ENCODE assay signal across 22 mouse cellular contexts in genomic region chr4:59533268-59533667, GRCm38 (mm10). TPM values are rescaled to one million over a fixed set of nuclear protein-coding genes. Genes with fewer than 3 reads are reported as not detected.
DNase-seq lines count a peak whose midpoint lies in the region; ATAC-seq lines count a peak whose summit lies in the region.
"Had no signal": no experiment of that assay in that cellular context is flagged by ENCODE, and none has a peak within 500 bp of the region (broad histone marks: within the 10 kb centered on the region; RNA-seq: fewer than 3 reads in every experiment).

No protein-coding gene starts in this region.

- DNase-seq in heart, adult 8-10 months (ENCODE audit: low spot score) = no peak
- DNase-seq in MEL-GATA-1-ER (ENCODE audit: extremely low read depth, low read depth) = peak; percentile 78
- DNase-seq in liver = peak; percentile 53
- DNase-seq in left cerebral cortex, adult 18-20 months (ENCODE audit: low spot score in 2 of 2) = no peak
- no peak for DNase-seq in left cerebral cortex, postnatal 10 days (ENCODE audit: extremely low spot score in 1 of 2, low spot score in 2 of 2)
- DNase-seq: adrenal gland, postnatal 36 days; B cell, adult 2 months; cerebellum, postnatal 25 days; kidney, adult 9 months; lung, postnatal 10 days; retina, postnatal 1 day; right cerebral cortex, postnatal 4 days; thymus, postnatal 4 days had no signal

- peaks cover 40% of the 10 kb centered on the region for H3K4me1 ChIP-seq in heart, embryonic 13.5 days
- H3K4me1 ChIP-seq: hindbrain, embryonic 10.5 days; limb, embryonic 15.5 days; midbrain, embryonic 13.5 days; neural tube, embryonic 15.5 days had no signal

- ATAC-seq in heart, embryonic 13.5 days (ENCODE audit: extremely low read depth, insufficient number of reproducible peaks, low FRiP score, low TSS enrichment) = no peak
- ATAC-seq in megakaryocyte progenitor cell, adult 5-6 weeks (replicated peaks; ENCODE audit: poor library complexity) = peak; percentile 94
- ATAC-seq: forebrain, embryonic 16.5 days; midbrain, embryonic 13.5 days had no signal

- H3K4me3 ChIP-seq in heart, embryonic 13.5 days = no peak overlapping the region
- H3K4me3 ChIP-seq: embryonic facial prominence, embryonic 10.5 days; hindbrain, embryonic 10.5 days; limb, embryonic 15.5 days; midbrain, embryonic 13.5 days; myocyte; neural tube, embryonic 15.5 days had no signal

- 12% methylated on average over 2 of the region's 2 CpGs for WGBS in heart, embryonic 13.5 days

- intact Hi-C loops in left cerebral cortex, postnatal 10 days (cut with DNase I) = no loop called here

- H3K4me2 ChIP-seq in heart, embryonic 13.5 days = peak overlapping the region; percentile 40
- H3K4me2 ChIP-seq: limb, embryonic 15.5 days; midbrain, embryonic 13.5 days; neural tube, embryonic 15.5 days had no signal

- H3K27ac ChIP-seq in heart, embryonic 13.5 days (replicated peaks) = peak overlapping the region; percentile 68
- H3K27ac ChIP-seq: embryonic facial prominence, embryonic 10.5 days; hindbrain, embryonic 10.5 days; limb, embryonic 15.5 days; midbrain, embryonic 13.5 days; neural tube, embryonic 15.5 days had no signal

- H3K9ac ChIP-seq in heart, embryonic 13.5 days = no peak overlapping the region; the same call in 1 of the 2 replicates
- H3K9ac ChIP-seq: limb, embryonic 15.5 days; midbrain, embryonic 13.5 days; neural tube, embryonic 15.5 days had no signal

- no peaks in the 10 kb centered on the region for H3K27me3 ChIP-seq in heart, embryonic 13.5 days (replicated peaks)
- H3K27me3 ChIP-seq: limb, embryonic 15.5 days; midbrain, embryonic 13.5 days; neural tube, embryonic 15.5 days had no signal

- H3K9me3 ChIP-seq in heart, embryonic 13.5 days = no peaks in the 10 kb centered on the region
- H3K9me3 ChIP-seq: embryonic facial prominence, embryonic 10.5 days; hindbrain, embryonic 10.5 days; limb, embryonic 15.5 days; midbrain, embryonic 13.5 days; neural tube, embryonic 15.5 days had no signal

- H3K36me3 ChIP-seq in heart, embryonic 13.5 days = no peaks in the 10 kb centered on the region
- H3K36me3 ChIP-seq: embryonic facial prominence, embryonic 10.5 days; hindbrain, embryonic 10.5 days; limb, embryonic 15.5 days; midbrain, embryonic 13.5 days; neural tube, embryonic 15.5 days had no signal

RNA-seq across cellular contexts. Expression of gene Ptbp3, which starts 15.9 kb away (rescaled TPM):
- polyA plus RNA-seq in heart, embryonic 13.5 days (2015; fragmentation: Nextera tagmentation; extraction: Ambion mirVana) = 27.1 and 31.0 TPM in 2 replicates
- total RNA-seq in heart, adult 8-10 months (2022) = 10 to 100 TPM; 18.3 to 25.8 (median 22.7) TPM
- 275 and 331 TPM in 2 replicates for total RNA-seq in megakaryocyte progenitor cell, adult 5-6 weeks (2015)
- 231 and 237 TPM in 2 replicates for total RNA-seq in megakaryocyte progenitor cell, adult 5-6 weeks (2017)
- total RNA-seq in left cerebral cortex, adult 18-20 months (2021) = 10 to 100 TPM; 31.3 to 34.4 TPM
- 10 to 100 TPM; 24.9 to 27.4 TPM for total RNA-seq in left cerebral cortex, postnatal 10 days (2021)

RNA-seq across cellular contexts. Expression of gene Hsdl2, which starts 48.1 kb away (rescaled TPM):
- 38.1 and 39.8 TPM in 2 replicates for polyA plus RNA-seq in heart, embryonic 13.5 days (2015; fragmentation: Nextera tagmentation; extraction: Ambion mirVana)
- 100 to 1,000 TPM; 207 to 255 (median 235) TPM for total RNA-seq in heart, adult 8-10 months (2022)
- total RNA-seq in megakaryocyte progenitor cell, adult 5-6 weeks (2015) = 53.7 and 59.9 TPM in 2 replicates
- total RNA-seq in megakaryocyte progenitor cell, adult 5-6 weeks (2017) = 59.6 and 61.6 TPM in 2 replicates
- total RNA-seq in left cerebral cortex, adult 18-20 months (2021) = 10 to 100 TPM; 25.7 to 28.1 TPM
- 10 to 100 TPM; 21.8 to 22.7 TPM for total RNA-seq in left cerebral cortex, postnatal 10 days (2021)

Comparison
In these comparisons a context has a peak if more than half of its experiments do, and no peak if none do; other contexts are left out.
1. DNase-seq: peak in MEL-GATA-1-ER (single experiment) and liver (single experiment); none in heart, adult 8-10 months (single experiment), left cerebral cortex, adult 18-20 months (0 of 2) and left cerebral cortex, postnatal 10 days (0 of 2).
2. RNA of gene Ptbp3, which starts 15.9 kb away (total RNA-seq): 231 to 331 TPM in megakaryocyte progenitor cell, adult 5-6 weeks; 31.3 to 34.4 TPM in left cerebral cortex, adult 18-20 months, 24.9 to 27.4 TPM in left cerebral cortex, postnatal 10 days and 18.3 to 25.8 TPM in heart, adult 8-10 months; every median in the first group is over 4 times any median in the second.